Mouse (Mus musculus) spleen, embryonic (tissue): Measurements from ENCODE around the gene Olfr462.

Source experiments
- CTCF ChIA-PET: fragments of 350-600 bp; sonication (Branson Sonifier 250); formaldehyde crosslinking; loops from one replicate; lab custom pipeline; 2022; lab: Charles Lee

The Olfr462 gene

GRCm38 (mm10) chr11:87847884-87848283 is 44.2 kb downstream of the Olfr462 start:
- CTCF ChIA-PET, result no interaction called here

- CTCF ChIA-PET, result no interaction called here
Observed at GRCm38 (mm10) chr11:87846968-87847600, 45.0 kb downstream of the Olfr462 start.

GRCm38 (mm10) chr11:87841436-87841835 is 50.6 kb downstream of the Olfr462 start:
- CTCF ChIA-PET, result no interaction called here

GRCm38 (mm10) chr11:87840676-87841075 is 51.4 kb downstream of the Olfr462 start:
- CTCF ChIA-PET, result no interaction called here
